Mouse (Mus musculus) urinary bladder, adult 2 months (tissue): ENCODE results near the gene Dgki. TPM values are rescaled to one million over a fixed set of nuclear protein-coding genes. Genes with fewer than 3 reads are reported as not detected.

ENCODE experiments used
- DNase-seq: peaks from one replicate; pipeline ENCODE4 v3.0.0; 2022; ENCODE audit warnings: low spot score
- polyA plus RNA-seq: library from polyadenylated mRNA; depleted of rRNA; stranded (reverse); fragments of >200 nt; gene quantifications from 2 replicates; pipeline ENCODE4 v1.2.3, GENCODE M21; 2012

Gene Dgki
- polyA plus RNA-seq, 1 experiment = 1.5 TPM

DNA sequence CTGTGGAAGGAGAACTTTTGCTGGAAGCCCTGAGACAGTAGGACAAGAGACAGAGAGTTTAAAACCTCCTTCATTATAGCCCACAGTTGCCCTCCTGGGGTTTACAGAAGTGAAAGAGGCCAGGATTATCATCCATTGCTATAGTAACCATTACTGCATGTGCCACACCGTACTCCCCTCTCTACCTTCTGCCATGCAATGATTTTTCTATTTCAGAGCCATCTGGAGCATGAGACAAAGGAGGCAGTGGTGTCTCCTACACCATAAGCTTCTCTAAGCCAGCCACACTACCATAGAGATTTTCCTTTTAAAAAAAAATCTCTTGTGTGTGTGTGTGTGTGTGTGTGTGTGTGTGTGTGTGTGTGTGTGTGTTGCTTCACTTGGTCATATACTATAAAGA lies 232.6 kb downstream of the Dgki start:
- DNase-seq = no peak

DNA sequence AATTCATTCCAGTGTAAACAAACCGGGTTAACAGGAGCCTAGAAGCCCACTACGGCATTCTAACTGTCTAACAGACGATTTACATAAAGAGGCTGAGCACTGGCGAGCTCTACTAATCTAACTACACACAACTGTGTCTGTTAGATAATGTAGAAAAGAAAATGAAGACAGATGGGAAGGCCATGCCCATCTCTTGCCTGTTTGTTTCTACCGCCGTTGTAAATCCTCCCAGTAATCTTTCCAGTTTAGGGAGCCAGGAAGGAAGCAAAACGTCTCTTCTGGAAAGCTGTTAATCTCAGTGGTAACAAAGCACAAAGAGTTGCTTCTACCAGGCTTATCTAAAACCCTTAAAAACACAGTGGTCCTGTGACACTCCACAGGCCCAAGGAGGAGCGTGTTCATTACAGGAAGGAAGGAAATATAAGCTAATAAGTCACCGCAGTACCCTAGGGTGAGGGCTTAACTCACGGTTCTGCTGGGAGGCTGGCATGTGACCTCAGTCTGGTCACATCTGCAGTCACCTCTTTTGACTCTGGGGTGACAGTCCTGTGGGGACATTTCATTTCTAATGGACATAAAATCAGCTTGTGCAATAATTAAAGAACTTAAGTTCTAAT lies 235.7 kb downstream of the Dgki start:
- no peak for DNase-seq

DNA sequence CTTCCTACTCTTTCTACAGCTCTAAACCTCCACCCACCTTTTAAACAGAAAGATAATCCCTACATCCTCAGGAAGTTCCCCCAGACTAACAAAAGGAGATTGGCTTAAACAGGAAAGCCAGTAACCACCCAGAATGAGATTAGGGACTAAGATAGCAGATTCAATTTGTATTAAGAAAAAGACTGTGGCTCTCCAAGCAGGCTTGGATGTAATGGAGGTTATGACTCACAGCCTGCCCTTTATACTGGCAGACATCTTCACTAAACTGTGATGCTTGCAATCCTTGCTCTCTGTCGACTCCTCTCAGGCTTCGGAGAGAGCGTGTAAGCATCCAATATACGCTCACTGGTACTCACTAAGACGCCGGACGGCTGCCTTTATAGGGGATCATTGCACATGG lies 236.7 kb downstream of the Dgki start:
- DNase-seq = no peak

DNA sequence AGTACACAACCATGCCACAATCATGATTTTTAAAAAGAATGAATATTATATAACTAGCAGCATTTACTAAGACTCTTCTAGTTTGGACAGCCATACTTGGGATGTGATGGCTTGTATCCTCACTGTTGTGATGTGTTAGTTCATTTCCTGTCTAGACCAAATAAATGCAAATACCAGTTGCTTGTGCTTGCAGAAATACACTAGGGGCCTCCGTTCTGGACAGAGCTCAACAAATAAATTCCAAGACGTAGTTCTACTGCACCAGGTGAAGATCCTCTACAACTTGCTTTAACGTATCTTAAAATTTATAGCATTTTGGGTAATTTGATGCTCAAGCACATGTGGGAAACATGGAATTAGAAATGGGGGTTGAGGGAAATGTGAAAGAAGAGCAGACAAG lies 239.9 kb downstream of the Dgki start:
- DNase-seq = no peak

DNA sequence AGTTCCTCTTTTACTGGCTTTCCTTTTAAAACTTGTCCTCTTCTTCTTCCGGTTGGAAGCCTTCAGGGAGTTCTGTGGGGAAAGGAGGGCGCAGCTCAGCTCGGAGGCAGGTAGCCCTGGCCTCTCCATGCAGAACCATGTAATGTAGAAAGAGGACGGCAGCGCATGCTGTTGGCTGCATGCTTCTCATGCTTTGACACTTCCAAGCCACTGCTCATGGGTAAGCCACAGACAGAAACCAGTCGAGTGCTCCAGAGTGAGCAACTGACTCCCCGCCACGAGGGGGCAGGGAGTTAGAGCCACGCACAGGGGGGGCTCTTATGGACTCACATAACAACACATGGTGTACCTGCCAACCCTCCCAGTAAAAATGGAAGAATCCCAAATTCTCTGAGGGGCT lies 242.0 kb downstream of the Dgki start:
- no peak for DNase-seq

DNA sequence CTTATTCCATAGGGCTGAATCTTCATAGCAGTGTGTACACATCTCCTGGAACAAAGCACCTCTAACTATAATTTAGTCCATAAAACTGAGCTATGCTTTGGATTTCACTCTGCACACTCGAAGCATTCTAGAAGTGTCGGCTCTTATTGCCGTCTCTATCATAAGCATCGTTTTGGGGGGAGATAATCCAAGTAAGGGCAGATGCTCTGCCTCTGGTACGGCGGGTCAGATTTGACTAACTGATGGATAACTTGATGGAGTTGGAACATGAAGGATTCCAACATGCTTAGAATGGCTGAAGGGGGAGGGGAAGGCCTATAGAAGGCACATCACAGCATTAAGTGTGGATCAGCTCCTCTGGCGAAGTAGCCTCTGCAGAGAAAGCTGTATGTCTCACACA lies 242.4 kb downstream of the Dgki start:
- DNase-seq = no peak

DNA sequence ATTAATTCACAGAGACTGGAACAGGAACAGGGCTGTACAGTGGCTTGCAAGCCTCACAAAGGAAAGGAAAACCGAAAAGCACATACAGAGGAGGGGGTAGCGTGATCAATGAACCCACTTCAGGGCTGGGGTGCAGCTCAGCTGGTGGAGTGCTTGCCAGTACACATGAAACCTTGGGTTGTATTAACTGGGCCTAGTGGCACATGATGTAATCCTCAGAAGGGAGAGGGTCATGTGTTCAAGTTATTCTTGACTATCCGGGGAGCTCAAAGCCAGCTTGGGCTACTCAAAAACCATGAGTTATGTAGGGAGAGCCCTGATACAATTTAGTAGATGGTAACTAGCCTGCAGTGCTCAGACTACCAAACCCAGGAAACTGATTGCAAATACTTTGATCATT lies 244.3 kb downstream of the Dgki start:
- no peak for DNase-seq

DNA sequence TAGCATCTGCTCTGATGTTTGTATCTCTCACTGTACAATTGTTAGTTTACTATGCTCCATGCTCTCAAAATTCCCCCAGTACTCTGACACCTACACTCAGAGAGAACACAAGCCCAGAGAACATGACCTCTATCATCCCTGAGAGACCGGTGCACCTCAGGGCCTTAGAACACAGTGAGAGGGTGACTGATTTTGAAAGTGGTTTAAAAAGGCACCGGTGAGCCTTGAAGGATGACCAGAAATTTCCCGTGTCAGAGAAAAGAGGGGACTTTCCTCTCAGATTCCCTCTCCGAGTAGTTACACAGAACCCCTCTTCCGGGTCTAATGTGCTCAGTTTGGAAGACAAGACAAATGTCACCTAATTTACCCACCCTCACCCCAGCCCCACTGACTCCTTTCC lies 244.9 kb downstream of the Dgki start:
- no peak for DNase-seq

DNA sequence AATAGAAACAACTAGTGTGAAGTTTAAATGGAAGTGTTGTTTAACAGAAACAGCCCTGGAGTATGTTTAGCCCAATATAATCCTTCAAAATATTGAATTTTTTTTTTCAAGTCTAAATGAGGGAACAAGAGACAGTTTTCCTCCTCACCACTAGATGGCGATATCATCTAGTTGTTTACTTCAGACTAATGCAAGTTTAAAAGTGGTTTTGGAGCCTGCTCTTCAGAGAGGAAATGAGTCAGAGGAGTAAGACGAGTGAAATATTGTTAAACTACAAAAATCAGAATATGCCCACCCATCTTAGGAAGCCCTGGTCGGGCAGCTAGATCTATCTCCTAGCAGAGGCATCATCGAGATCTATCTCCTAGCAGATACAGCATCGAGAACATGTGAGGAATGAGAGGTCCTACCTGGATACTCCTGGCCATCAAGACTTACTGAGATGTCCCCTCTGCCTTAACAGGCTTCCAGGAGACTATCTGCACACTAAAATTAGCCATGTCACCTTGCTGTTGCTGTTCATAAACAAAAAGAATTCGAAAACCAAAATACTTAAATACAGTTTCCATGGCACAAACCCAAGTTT lies 245.5 kb downstream of the Dgki start:
- no peak for DNase-seq

DNA sequence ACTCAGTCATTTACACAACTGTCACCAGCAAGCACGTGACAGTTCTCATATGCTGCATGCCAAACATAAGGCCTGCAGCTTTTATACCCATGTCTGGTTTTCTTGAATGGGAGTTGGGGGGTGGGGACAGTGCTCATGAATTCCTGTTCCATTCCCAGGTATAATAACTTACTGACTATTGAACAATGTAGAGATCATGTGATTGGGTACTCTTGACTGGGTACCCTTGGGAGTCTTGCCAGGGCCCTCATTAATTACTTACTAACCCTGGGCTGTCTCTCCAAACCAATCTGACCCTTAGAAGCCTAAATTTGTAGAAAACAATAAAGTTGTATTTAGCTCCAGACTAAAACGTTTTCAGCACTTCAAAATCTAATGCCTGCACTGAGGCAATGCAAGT lies 246.6 kb downstream of the Dgki start:
- DNase-seq = no peak

DNA sequence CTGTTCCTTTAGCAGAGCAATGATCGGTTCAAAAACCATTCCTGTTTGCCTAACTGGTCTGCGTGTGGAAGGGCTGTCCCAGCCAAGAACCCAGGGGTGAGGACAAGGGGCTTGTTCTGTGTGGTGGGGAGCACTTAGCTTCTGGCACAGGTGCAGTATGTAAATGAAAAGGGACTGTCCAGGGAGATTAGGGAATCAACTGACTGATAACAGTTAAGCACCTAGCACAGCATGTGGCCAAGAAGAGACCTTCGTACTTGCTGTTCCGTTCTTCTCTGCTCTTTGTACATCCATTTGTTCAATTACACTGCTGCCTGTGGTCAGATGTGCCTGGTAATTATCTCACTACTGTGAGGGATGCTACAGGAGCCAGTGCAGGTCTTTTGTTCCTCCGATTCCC lies 248.3 kb downstream of the Dgki start:
- no peak for DNase-seq

DNA sequence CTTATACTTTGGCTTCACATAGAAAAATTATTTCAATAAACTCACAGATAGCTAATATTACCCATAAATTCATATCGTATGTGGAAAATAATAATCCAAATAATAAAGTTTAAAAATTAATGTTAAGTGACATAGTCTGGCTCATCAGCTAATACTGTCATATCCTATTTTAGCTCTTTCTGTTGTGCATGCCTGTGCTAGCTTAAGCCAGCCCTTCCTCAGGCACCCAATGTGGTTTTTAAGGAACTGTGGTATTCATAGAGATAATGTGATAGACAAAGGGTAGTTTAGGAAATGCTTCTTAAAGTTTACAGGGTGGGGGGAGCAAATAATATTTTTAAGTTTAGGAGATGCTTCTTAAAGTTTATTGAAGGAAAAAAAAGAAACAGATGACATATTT lies 248.8 kb downstream of the Dgki start:
- no peak for DNase-seq

DNA sequence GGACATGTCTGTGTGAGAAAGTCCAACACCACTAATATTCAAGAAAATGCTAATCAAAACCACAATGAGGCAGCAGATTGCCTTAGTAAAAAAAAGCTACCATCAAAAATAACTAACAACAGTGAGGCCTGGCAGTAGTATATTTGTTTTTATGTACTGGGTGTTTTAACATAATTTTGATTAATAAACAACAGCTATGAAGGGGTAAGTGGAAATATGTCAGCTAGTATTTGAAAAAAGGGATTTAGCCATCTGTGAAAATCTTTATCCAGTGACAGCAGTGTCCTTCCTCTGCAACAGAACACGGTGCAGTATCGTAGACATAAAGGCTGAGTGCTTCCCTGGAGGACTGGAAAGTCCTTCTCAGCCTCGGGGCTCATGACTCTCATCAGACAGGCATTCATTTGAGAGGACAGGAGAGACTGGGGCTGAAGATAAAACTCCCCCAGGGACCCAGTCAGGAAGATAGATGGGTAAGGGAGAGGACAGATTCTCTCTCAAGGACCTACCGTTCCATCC lies 252.3 kb downstream of the Dgki start:
- no peak for DNase-seq

DNA sequence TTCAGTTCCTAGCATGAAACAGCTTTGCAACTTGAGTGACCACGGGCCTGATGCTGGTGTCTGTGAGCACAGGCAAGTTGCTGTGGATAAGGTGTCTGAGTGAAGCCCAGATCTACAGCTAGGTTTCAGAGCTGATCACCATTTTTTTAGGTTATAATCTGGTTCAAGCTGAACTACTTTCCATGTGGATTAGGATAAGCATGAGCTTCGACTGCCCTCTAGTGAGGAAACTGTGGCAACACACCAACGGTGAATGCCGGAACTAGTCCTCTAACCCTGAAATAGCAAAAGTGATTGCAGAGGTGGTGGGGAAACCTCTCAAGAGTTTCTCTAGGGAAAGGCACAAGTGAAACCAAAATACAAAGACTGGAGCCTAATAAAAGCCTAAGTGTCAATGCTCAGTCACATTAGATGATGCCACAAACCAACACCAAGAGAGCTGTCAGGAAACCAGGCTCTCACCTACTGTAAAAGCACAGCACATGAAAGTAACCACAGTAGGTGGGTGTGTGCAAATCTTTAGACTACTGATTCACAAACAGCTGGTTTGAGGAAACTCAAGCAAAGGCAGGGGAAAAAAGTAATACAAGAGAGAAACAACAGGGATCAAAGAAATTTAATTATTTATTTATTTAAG lies 253.7 kb downstream of the Dgki start:
- DNase-seq = no peak

DNA sequence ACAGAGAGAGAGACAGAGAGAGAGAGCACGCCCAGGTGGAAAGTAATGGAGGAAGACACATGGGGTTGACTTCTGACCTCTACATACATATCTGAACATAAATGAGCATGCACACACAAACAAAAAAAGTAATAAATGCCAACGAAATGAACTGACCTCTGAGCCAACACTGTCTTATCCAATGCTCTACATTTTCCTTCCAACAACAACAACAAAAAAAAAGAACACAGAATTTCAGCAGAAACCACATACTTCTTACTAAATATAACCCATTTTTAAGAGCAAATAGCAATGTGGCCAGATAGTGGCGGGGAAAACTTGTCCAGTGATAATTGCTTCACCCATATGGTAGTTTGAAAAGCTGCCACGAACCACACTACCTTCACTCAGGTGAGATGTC lies 255.2 kb downstream of the Dgki start:
- no peak for DNase-seq

DNA sequence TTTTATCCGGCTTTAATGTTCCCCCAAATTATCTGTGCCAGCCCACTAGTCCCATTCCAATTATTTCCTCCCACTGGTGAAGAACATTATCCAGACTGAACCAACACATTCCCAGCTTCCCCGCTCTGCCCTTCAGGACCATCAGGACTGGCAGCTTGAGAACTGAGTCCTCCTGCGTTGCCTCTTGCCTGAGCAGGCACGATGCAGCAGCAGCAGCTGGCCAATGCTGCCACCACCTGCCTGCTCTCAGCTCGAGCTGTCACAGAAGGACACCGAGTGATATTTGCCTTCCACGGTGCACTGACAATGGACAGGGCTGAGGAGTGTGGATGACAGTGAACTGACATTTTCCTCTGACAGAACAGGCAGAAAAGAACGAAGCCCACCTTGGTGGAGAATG lies 261.5 kb downstream of the Dgki start:
- DNase-seq = no peak

DNA sequence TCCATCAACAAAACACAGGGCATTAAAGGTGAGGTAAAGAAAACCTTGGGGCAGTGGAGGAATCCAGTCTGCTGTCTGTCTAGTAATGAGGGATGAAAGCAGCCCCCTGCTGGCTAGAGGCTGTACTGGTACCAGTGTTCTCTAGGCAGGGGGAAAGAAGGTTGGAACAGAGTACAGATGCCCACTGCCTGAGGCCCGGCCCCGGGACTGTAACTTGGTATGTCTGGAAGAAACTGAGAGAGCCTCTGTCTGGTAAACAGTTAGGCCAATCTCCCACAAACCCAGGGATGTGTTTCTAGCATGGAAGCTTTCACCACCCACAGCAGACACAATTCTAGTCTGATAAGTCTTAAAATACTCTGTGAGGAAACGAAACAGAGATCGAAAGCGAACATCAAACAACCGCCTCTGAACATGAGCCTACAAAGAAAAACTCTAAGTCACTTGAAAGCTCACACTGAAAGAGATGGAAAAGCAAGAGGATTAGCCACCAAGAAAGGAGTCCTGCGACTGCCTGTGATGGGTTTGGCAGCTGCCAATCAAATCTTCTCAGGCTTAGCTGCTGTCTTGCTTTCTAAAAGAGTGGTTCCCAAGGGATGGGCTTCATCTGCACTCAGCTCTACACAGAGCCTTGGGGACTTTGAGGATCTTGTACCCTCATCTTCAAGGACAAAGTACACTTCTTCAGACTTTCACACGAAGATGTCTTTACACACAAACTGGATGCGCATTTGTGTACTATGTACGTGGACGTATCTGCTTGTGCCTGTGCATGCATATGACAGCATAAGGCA lies 262.7 kb downstream of the Dgki start:
- no peak for DNase-seq

DNA sequence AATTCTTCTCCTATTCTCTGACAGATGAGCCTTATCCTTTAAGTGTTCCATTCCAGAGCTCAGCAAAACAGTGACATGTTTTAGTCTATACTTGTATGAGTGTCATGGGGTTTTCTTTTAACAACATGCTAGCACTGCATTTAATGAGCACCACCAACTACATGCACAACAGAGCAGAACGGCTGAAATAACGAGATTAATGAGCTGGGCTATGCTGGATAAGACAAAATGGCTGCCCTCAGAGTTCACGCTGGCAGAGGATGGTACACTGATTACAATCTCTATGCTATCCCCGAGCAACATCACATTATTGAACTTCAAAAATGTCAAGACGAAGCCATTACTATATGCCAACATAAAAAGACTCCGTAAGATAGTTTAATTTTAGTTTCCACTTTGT lies 264.3 kb downstream of the Dgki start:
- DNase-seq = no peak

DNA sequence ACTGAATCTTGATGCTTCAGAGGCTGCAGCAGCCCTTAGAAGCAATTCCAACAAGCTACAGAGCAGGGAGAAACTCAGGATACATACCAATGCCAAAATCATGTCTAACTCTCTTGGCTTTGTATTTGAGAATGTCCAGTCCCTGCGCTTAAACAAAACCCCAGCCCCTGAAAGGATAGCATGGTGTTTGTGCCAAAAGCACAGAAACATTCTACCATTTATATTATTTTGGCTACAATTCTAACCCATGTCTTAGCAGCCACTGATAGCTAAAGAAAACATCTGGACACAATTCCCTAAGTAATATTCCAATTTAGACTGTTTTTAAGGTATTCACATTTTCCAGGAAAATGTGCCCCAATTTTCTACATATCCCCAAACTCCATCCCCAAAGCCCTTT lies 269.0 kb downstream of the Dgki start:
- no peak for DNase-seq

DNA sequence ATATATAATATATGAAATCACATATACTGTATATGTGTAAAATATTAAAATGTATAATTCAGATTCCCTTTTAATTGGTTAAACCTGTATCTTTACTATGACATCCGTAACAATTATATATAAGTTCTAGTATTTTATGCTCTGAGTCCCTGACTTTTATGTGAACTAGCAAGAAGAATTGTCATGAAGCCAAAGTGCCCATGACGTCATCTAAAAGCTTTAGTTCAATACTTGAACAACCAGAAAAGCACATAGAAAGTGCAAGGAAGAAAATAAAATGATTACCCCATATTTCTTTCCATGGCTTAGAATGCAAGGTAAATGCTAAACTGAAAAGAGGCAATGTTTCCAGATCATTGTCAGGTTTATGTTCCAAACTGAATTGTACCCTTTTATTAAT lies 269.6 kb downstream of the Dgki start:
- DNase-seq = no peak

DNA sequence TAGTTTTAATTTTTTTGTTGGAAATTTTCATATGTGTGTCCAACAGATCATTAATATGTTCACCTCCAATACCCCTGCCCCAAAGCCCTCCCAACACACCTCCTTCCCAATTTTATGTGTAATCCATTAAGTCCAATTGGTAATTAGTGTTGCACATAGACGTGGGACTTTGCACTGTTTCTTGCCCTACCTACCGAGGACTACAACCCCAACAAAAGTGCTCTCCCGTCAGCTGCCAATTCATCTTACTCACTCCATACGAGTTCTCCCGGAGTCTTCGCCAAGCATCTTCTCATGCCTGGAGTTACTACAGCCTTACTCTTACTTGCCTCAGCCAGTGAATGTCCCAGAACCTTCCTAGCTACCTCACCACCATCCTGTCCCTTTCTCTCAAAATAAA lies 271.1 kb downstream of the Dgki start:
- DNase-seq = no peak

DNA sequence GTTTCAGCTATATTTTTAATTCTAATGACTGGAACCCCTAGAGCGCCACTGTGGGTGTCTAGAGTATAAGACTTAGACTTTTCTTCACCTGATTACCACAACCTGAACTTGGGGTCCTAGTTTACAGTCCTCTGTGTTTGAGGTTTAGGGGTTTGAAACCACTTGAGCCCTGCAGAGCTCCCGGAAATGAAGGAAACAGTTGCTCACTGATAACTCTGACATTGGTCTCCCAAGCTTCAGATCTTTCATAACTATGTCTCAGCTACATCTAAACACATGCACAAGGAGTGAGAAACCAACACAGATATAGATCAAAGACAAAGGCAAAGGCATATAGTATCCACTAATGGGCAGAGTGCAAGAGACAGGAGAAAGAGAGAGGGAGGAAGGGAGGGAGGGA lies 271.7 kb downstream of the Dgki start:
- DNase-seq = no peak
